9 mouse cellular contexts compared by ENCODE assay signal in genomic region chr4:106707957-106708356, GRCm38 (mm10). TPM values are rescaled to one million over a fixed set of nuclear protein-coding genes. Genes with fewer than 3 reads are reported as not detected.
A peak's percentile ranks its signal among the peaks of the same experiment; 100 is the strongest.
DNase-seq lines count a peak whose midpoint lies in the region; ATAC-seq lines count a peak whose summit lies in the region.
"Had no signal": no experiment of that assay in that cellular context is flagged by ENCODE, and none has a peak within 500 bp of the region (broad histone marks: within the 10 kb centered on the region; RNA-seq: fewer than 3 reads in every experiment).

No protein-coding gene starts in this region.

- 0 out of 2 replicates have a peak, but pooled peaks cover 5% of the 10 kb centered on the region for H3K9me3 ChIP-seq in megakaryocyte, embryonic 14.5 days
- H3K9me3 ChIP-seq in limb, embryonic 13.5 days: no peaks in the 10 kb centered on the region
- H3K9me3 ChIP-seq in stomach, embryonic 15.5 days: no peaks in the 10 kb centered on the region

- H3K9ac ChIP-seq in limb, embryonic 13.5 days: no peak overlapping the region
- H3K9ac ChIP-seq in stomach, embryonic 15.5 days: no peak overlapping the region

- intact Hi-C loops in left cerebral cortex, postnatal 10 days (cut with DNase I): loop anchor here (2.0 to 5.0 kb wide), 2 partner anchors 76 to 93 kb away; no protein-coding TSS in a partner anchor

- H3K4me1 ChIP-seq in megakaryocyte, embryonic 14.5 days: peaks cover 37% of the 10 kb centered on the region
- no peaks in the 10 kb centered on the region for H3K4me1 ChIP-seq in limb, embryonic 13.5 days
- peaks cover 14% of the 10 kb centered on the region; the same call in 1 of the 2 replicates for H3K4me1 ChIP-seq in stomach, embryonic 15.5 days

- no peak for ATAC-seq in megakaryocyte, adult 5-6 weeks (ENCODE audit: poor library complexity, severe bottlenecking)
- no peak for ATAC-seq in limb, embryonic 13.5 days (ENCODE audit: low FRiP score, low read depth)
- ATAC-seq in stomach, embryonic 15.5 days (ENCODE audit: insufficient read depth, low FRiP score, low read depth): peak; percentile 30; the same call in 1 of the 2 replicates

- peak overlapping the region; percentile 50 for H3K4me2 ChIP-seq in limb, embryonic 13.5 days (replicated peaks)
- H3K4me2 ChIP-seq in stomach, embryonic 15.5 days: peak overlapping the region; percentile 41

- H3K27me3 ChIP-seq in megakaryocyte, embryonic 14.5 days (replicated peaks): peaks cover 64% of the 10 kb centered on the region
- 0 out of 2 replicates have a peak, but pooled peaks cover 3% of the 10 kb centered on the region for H3K27me3 ChIP-seq in limb, embryonic 13.5 days
- no peaks in the 10 kb centered on the region for H3K27me3 ChIP-seq in stomach, embryonic 15.5 days (replicated peaks)

- DNase-seq in adrenal gland, adult (ENCODE audit: inconsistent age in 2 of 2, low spot score in 1 of 2): peak; percentile 52 to 83
- DNase-seq in adrenal gland, postnatal 4 days (ENCODE audit: low spot score in 2 of 2): no peak
- DNase-seq in testis, postnatal 14 days (ENCODE audit: low spot score): no peak
- no peak for DNase-seq in left cerebral cortex, postnatal 10 days (ENCODE audit: extremely low spot score in 1 of 2, low spot score in 2 of 2)

- H3K36me3 ChIP-seq in megakaryocyte, embryonic 14.5 days (replicated peaks; ENCODE audit: low read length): no peaks in the 10 kb centered on the region
- no peaks in the 10 kb centered on the region for H3K36me3 ChIP-seq in limb, embryonic 13.5 days
- H3K36me3 ChIP-seq in stomach, embryonic 15.5 days: no peaks in the 10 kb centered on the region

- H3K4me3 ChIP-seq in megakaryocyte, embryonic 14.5 days (replicated peaks): peak overlapping the region; percentile 82
- peak overlapping the region; percentile 12; the same call in 1 of the 2 replicates for H3K4me3 ChIP-seq in limb, embryonic 13.5 days
- H3K4me3 ChIP-seq in stomach, embryonic 15.5 days (replicated peaks): no peak overlapping the region

- WGBS in limb, embryonic 13.5 days: 41% methylated on average over 5 of the region's 5 CpGs
- WGBS in stomach, embryonic 15.5 days: 42% methylated on average over 5 of the region's 5 CpGs

- no peak overlapping the region for H3K27ac ChIP-seq in limb, embryonic 13.5 days
- H3K27ac ChIP-seq in stomach, embryonic 15.5 days: no peak overlapping the region

RNA-seq across cellular contexts. Expression of gene Mroh7, which starts 22.8 kb away (rescaled TPM):
- total RNA-seq in adrenal gland, postnatal 4 days (2021): 1 to 10 TPM; 2.7 to 3.2 TPM
- not detected in 2 replicates for polyA plus RNA-seq in megakaryocyte, embryonic 14.5 days (2012; ENCODE audit: insufficient read depth, low replicate concordance)
- 0.13 TPM in 1 of 2 replicates, not detected in the other for total RNA-seq in megakaryocyte, adult 5-6 weeks (2015)
- not detected in 2 replicates for total RNA-seq in megakaryocyte, adult 5-6 weeks (2017)
- polyA plus RNA-seq in limb, embryonic 13.5 days (2015; fragmentation: Nextera tagmentation; extraction: Ambion mirVana): 0.51 and 0.70 TPM in 2 replicates
- 0.37 and 0.63 TPM in 2 replicates for polyA plus RNA-seq in stomach, embryonic 15.5 days (2015; fragmentation: Nextera tagmentation; extraction: Ambion mirVana)
- total RNA-seq in left cerebral cortex, postnatal 10 days (2021): 1 to 10 TPM; 1.7 to 2.7 TPM
- total RNA-seq: neutrophil, adult 5-6 weeks had no signal

RNA-seq across cellular contexts. Expression of gene Fam151a, which starts 25.7 kb away (rescaled TPM):
- 1 to 10 TPM in 1 of 2 experiments, under 1 TPM in 1; 0.48 to 5.2 TPM for total RNA-seq in adrenal gland, postnatal 4 days (2021)
- polyA plus RNA-seq in megakaryocyte, embryonic 14.5 days (2012; ENCODE audit: insufficient read depth, low replicate concordance): not detected in 2 replicates
- not detected in 2 replicates for total RNA-seq in megakaryocyte, adult 5-6 weeks (2015)
- total RNA-seq in megakaryocyte, adult 5-6 weeks (2017): 0.37 TPM in 1 of 2 replicates, not detected in the other
- 0.26 and 0.28 TPM in 2 replicates for polyA plus RNA-seq in limb, embryonic 13.5 days (2015; fragmentation: Nextera tagmentation; extraction: Ambion mirVana)
- polyA plus RNA-seq in stomach, embryonic 15.5 days (2015; fragmentation: Nextera tagmentation; extraction: Ambion mirVana): 7.9 and 8.8 TPM in 2 replicates
- total RNA-seq in left cerebral cortex, postnatal 10 days (2021): not detected
- total RNA-seq: neutrophil, adult 5-6 weeks had no signal

RNA-seq across cellular contexts. Expression of gene Ttc4, which starts 29.2 kb away (rescaled TPM):
- total RNA-seq in adrenal gland, postnatal 4 days (2021): 10 to 100 TPM; 36.2 to 38.3 TPM
- polyA plus RNA-seq in megakaryocyte, embryonic 14.5 days (2012; ENCODE audit: insufficient read depth, low replicate concordance): 4.3 and 5.9 TPM in 2 replicates
- 18.2 and 24.0 TPM in 2 replicates for total RNA-seq in megakaryocyte, adult 5-6 weeks (2015)
- 21.9 and 24.3 TPM in 2 replicates for total RNA-seq in megakaryocyte, adult 5-6 weeks (2017)
- polyA plus RNA-seq in limb, embryonic 13.5 days (2015; fragmentation: Nextera tagmentation; extraction: Ambion mirVana): 110 and 113 TPM in 2 replicates
- 77.9 and 80.7 TPM in 2 replicates for polyA plus RNA-seq in stomach, embryonic 15.5 days (2015; fragmentation: Nextera tagmentation; extraction: Ambion mirVana)
- total RNA-seq in left cerebral cortex, postnatal 10 days (2021): 10 to 100 TPM; 44.8 to 45.4 TPM

RNA-seq across cellular contexts. Expression of gene Pars2, which starts 57.1 kb away (rescaled TPM):
- 10 to 100 TPM in 1 of 2 experiments, 1 to 10 TPM in 1; 9.2 to 13.3 TPM for total RNA-seq in adrenal gland, postnatal 4 days (2021)
- 2.3 TPM in 1 of 2 replicates, not detected in the other for polyA plus RNA-seq in megakaryocyte, embryonic 14.5 days (2012; ENCODE audit: insufficient read depth, low replicate concordance)
- 3.6 and 4.1 TPM in 2 replicates for total RNA-seq in megakaryocyte, adult 5-6 weeks (2015)
- total RNA-seq in megakaryocyte, adult 5-6 weeks (2017): 3.6 and 5.3 TPM in 2 replicates
- 13.6 and 15.6 TPM in 2 replicates for polyA plus RNA-seq in limb, embryonic 13.5 days (2015; fragmentation: Nextera tagmentation; extraction: Ambion mirVana)
- 11.5 and 13.2 TPM in 2 replicates for polyA plus RNA-seq in stomach, embryonic 15.5 days (2015; fragmentation: Nextera tagmentation; extraction: Ambion mirVana)
- total RNA-seq in left cerebral cortex, postnatal 10 days (2021): 1 to 10 TPM; 6.4 to 8.2 TPM

Comparison
In these comparisons a context has a peak if more than half of its experiments do, and no peak if none do; other contexts are left out.
1. DNase-seq: peak in adrenal gland, adult (2 of 2); none in adrenal gland, postnatal 4 days (0 of 2), testis, postnatal 14 days (single experiment) and left cerebral cortex, postnatal 10 days (0 of 2).